Mouse (Mus musculus) bone marrow, adult 2 months (tissue): Measurements from ENCODE around the gene Calr4. TPM values are rescaled to one million over a fixed set of nuclear protein-coding genes. Genes with fewer than 3 reads are reported as not detected.

ENCODE experiments used
- H3K27ac ChIP-seq: fragments of 200-500 bp; 2 replicates; pipeline ENCODE4 v1.5.1; 2012; ENCODE audit warnings: low read depth, mild to moderate bottlenecking, control low read depth, inconsistent platforms, low read length; ENCODE audit not compliant: control insufficient read depth, poor library complexity, insufficient read depth
- H3K4me1 ChIP-seq: fragments of 200-500 bp; 2 replicates; pipeline ENCODE4 v1.6.1; 2011; ENCODE audit warnings: low read length; ENCODE audit not compliant: control insufficient read depth, insufficient read depth
- H3K4me3 ChIP-seq: fragments of 200-500 bp; replicated peaks from 2 replicates; pipeline ENCODE3; 2011; ENCODE audit warnings: mild to moderate bottlenecking, low read depth, low read length, control low read depth; ENCODE audit not compliant: control insufficient read depth
- CTCF ChIP-seq: fragments of 200-500 bp; IDR thresholded peaks from 2 replicates; pipeline ENCODE4 v1.5.1; 2011; ENCODE audit warnings: low read length, control low read depth; ENCODE audit not compliant: control insufficient read depth, insufficient read depth
- POLR2A ChIP-seq: fragments of 200-500 bp; IDR thresholded peaks from 2 replicates; pipeline ENCODE4 v1.6.1; 2011; ENCODE audit warnings: low read depth, mild to moderate bottlenecking, control low read depth, low read length, borderline replicate concordance; ENCODE audit not compliant: control insufficient read depth
- WGBS: fragments of 180-500 bp; shearing (Covaris S2); methylation state at CpG from one replicate; pipeline ENCODE4 v1.1.7; 2018; 5-methylcytosine and 5-hydroxymethylcytosine counted together
- polyA plus RNA-seq: library from polyadenylated mRNA; stranded (reverse); fragments of >200 nt; gene quantifications from 2 replicates; pipeline ENCODE4 v1.2.4, GENCODE M21; 2011; ENCODE audit warnings: low replicate concordance; ENCODE audit not compliant: missing spikeins, insufficient read depth, insufficient read length

The Calr4 gene
- polyA plus RNA-seq, 1 experiment, result 3.1 TPM

DNA sequence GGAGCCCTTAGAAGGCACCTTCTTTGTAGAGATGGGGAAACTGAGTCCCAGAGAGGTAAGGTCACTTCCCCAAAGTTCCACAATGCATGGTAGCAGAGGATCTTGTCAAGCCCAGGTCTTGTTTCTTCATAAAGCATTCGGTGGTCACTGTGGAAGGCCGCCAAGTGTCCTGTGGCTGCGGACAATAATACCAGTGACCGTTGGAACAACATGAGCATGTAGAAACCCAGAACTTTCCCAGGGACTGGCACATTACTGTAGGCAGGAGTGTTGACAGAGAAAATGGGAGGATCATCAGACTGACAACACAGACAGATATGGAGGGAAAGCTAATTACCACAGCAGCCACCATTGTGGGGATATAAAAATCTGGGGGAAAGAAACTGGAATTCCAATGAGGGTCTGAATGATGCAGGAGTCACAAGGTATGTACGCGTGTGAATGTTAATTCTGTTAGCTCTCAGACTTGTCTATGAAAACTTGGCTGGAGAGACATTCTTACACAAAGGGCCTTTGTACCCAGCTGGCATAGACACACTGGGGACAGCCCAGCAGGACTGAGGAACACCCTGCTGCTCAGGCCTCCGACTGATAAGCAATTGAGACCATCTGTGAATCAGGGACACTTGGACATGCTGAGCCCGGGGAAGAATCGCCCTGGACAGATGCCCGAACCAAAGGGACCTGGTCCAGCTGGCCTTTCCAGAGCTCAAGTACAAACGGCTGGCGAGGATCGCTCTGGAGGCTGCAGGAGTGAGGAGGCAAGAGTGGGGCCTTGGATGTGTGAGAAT is 9.3 kb upstream of the Calr4 start:
- Histone ChIP-seq H3K4me3 (no peak overlapping the region), H3K27ac (no peak overlapping the region), H3K4me1 (no peaks in the 10 kb centered on the region)
- TF ChIP-seq POLR2A, result no peak
- no peak for TF ChIP-seq CTCF
- WGBS, result 86% methylated on average over 13 of the region's 13 CpGs

GRCm38 (mm10) chr4:109225606-109226005 is 8.7 kb upstream of the Calr4 start:
- 84% methylated on average over 6 of the region's 6 CpGs for WGBS
- Histone ChIP-seq H3K27ac (no peak overlapping the region), H3K4me3 (no peak overlapping the region), H3K4me1 (no peaks in the 10 kb centered on the region)
- TF ChIP-seq CTCF (no peak), POLR2A (no peak)

GRCm38 (mm10) chr4:109226071-109226470 is 8.2 kb upstream of the Calr4 start:
- TF ChIP-seq POLR2A (no peak), CTCF (no peak)
- H3K4me3 ChIP-seq, result no peak overlapping the region
- no peaks in the 10 kb centered on the region for H3K4me1 ChIP-seq
- 49% methylated on average over 5 of the region's 5 CpGs for WGBS
- no peak overlapping the region for H3K27ac ChIP-seq

GRCm38 (mm10) chr4:109229766-109230279 is 4.5 kb upstream of the Calr4 start:
- Histone ChIP-seq H3K27ac (no peak overlapping the region), H3K4me1 (no peaks in the 10 kb centered on the region), H3K4me3 (no peak overlapping the region)
- 52% methylated on average over 7 of the region's 7 CpGs for WGBS
- TF ChIP-seq POLR2A (no peak), CTCF (no peak)

GRCm38 (mm10) chr4:109234806-109235350 is 593 bp downstream of the Calr4 start:
- 73% methylated on average over 9 of the region's 9 CpGs for WGBS
- Histone ChIP-seq H3K4me1 (peaks cover 2% of the 10 kb centered on the region), H3K27ac (no peak overlapping the region), H3K4me3 (no peak overlapping the region)
- TF ChIP-seq CTCF, result no peak

DNA sequence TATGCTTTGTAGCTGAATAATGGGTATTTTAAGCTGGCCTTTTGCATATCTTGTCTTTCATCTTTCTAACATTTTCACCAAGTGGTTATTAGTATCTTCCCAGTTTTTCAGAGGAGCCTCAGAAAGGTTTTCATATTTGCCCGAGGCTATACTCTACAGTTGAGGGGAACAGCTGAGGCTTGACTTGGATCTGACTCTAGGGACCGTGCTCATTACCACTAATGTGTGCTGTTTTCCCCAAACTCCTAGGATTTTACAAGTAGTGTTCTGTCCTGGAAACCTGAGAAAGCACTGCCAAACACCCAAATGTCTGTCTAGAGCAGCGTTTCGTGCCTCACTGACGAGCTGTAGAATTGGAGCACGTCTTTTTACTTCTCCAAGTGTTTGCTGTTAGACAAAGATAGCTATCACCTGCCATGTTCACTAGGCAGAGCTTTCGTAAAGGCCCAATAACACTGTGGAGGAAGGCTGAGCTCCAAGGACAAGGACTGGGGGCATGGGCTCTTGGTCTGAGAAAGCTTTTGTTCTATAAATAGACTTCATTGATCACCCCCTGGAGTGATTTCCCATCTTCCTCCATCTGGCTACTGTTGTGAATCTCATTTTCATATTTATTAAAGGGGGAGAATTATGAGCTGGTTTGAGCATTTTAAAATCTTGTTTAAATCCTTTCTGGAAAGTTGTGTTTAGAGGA is 2.0 kb downstream of the Calr4 start:
- Histone ChIP-seq H3K27ac (no peak overlapping the region), H3K4me1 (peaks cover 2% of the 10 kb centered on the region), H3K4me3 (no peak overlapping the region)
- WGBS, result 82% methylated on average over 7 of the region's 7 CpGs
- TF ChIP-seq POLR2A (no peak), CTCF (no peak)

DNA sequence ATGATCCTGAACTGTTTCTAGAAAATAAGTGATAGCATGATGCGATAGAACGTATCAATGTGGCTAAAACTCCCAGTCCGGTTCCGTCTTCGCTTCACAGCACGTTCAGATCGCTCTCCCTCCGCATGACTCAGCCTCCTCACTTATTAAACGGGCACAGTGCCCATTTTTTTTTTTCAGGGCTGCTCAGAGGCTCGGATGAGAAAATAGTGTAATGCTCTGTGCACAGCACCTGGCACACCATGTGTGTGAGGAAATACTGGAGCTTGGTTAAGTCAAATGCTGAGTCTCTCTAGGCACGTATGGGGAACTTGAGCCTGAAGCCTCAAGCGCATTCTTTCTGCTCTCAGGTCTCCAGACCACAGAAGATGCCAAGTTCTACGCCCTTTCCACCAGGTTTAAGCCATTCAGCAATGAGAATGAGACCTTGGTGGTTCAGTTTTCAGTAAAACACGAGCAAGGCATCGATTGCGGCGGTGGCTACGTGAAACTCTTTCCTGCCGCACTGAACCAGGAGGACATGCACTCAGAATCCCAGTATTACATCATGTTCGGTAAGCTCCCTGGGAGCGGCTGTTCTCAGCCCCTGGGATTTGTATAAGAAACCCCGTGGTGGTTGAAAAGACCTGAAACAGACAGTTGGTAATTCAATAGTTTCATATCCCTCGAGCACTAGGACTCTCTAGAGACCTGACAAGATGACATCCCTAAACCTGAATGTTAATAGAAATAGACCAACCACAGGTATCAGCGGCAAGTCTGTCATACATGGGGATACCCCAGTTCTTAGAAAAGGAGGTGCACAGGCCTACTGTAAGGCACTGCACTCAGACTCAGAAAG is 4.4 kb downstream of the Calr4 start:
- Histone ChIP-seq H3K27ac (no peak overlapping the region), H3K4me3 (no peak overlapping the region), H3K4me1 (peaks cover 2% of the 10 kb centered on the region)
- TF ChIP-seq POLR2A (no peak), CTCF (no peak)
- WGBS, result 74% methylated on average over 24 of the region's 24 CpGs

GRCm38 (mm10) chr4:109241221-109241620 is 6.9 kb downstream of the Calr4 start:
- peaks cover 2% of the 10 kb centered on the region for H3K4me1 ChIP-seq
- TF ChIP-seq CTCF (no peak), POLR2A (no peak)
- no peak overlapping the region for H3K27ac ChIP-seq
- no peak overlapping the region for H3K4me3 ChIP-seq
